Mouse (Mus musculus) liver, adult 2 months (tissue): Measurements from ENCODE around the gene 1700088E04Rik. TPM values are rescaled to one million over a fixed set of nuclear protein-coding genes. Genes with fewer than 3 reads are reported as not detected.

Experiments used
- DNase-seq: peaks from one replicate; pipeline ENCODE4 v3.0.0-alpha.2; 2011; ENCODE audit warnings: low read depth, low spot score; ENCODE audit errors: extremely low read depth
- H3K27ac ChIP-seq: fragments of 200-500 bp; replicated peaks from 2 replicates; pipeline ENCODE4 v1.5.1; 2012; ENCODE audit warnings: low read depth, mild to moderate bottlenecking, control low read depth, inconsistent platforms, low read length; ENCODE audit not compliant: insufficient read depth
- H3K27me3 ChIP-seq: fragments of 200-500 bp; 2 replicates; pipeline ENCODE4 v1.6.1; 2012; ENCODE audit warnings: mild to moderate bottlenecking, moderate library complexity, low read length, inconsistent platforms; ENCODE audit not compliant: control insufficient read depth, insufficient read depth
- H3K36me3 ChIP-seq: fragments of 200-500 bp; 2 replicates; pipeline ENCODE4 v1.6.1; 2012; ENCODE audit warnings: low read length, inconsistent platforms; ENCODE audit not compliant: control insufficient read depth, insufficient read depth
- H3K4me1 ChIP-seq: fragments of 200-500 bp; 2 replicates; pipeline ENCODE4 v1.6.1; 2011; ENCODE audit warnings: low read length; ENCODE audit not compliant: control insufficient read depth, insufficient read depth
- H3K4me3 ChIP-seq: fragments of 200-500 bp; 2 replicates; pipeline ENCODE4 v1.5.1; 2011; ENCODE audit warnings: low read depth, mild to moderate bottlenecking, control low read depth, low read length, moderate library complexity; ENCODE audit not compliant: insufficient read depth
- H3K79me2 ChIP-seq: fragments of 200-500 bp; 2 replicates; pipeline ENCODE4 v1.6.1; 2012; ENCODE audit warnings: inconsistent platforms, mild to moderate bottlenecking, low read length, moderate library complexity; ENCODE audit not compliant: control insufficient read depth, insufficient read depth
- H3K9ac ChIP-seq: fragments of 200-500 bp; 2 replicates; pipeline ENCODE4 v1.6.1; 2012; ENCODE audit warnings: low read depth, mild to moderate bottlenecking, control low read depth, inconsistent platforms, low read length
- CTCF ChIP-seq: fragments of 200-500 bp; IDR thresholded peaks from 2 replicates; pipeline ENCODE4 v1.5.1; 2011; ENCODE audit warnings: low read depth, low read length, control low read depth
- POLR2A ChIP-seq: fragments of 200-500 bp; IDR thresholded peaks from 2 replicates; pipeline ENCODE4 v1.6.1; 2011; ENCODE audit warnings: low read length, control low read depth; ENCODE audit not compliant: insufficient read depth; ENCODE audit errors: extremely low read depth
- WGBS: fragments of 180-500 bp; shearing (Covaris S2); methylation state at CpG from one replicate; pipeline ENCODE4 v1.1.7; 2018; 5-methylcytosine and 5-hydroxymethylcytosine counted together
- polyA plus RNA-seq: library from polyadenylated mRNA; depleted of rRNA; stranded (reverse); fragments of >200 nt; gene quantifications from 2 replicates; pipeline ENCODE4 v1.2.3, GENCODE M21; 2012
- total RNA-seq: library from RNA; depleted of rRNA; stranded (reverse); fragments of >200 nt; gene quantifications from 2 replicates; pipeline ENCODE4 v1.2.3, GENCODE M21; 2014

1700088E04Rik gene
- total and polyA plus RNA-seq, 2 experiments = 0.65 TPM

GRCm38 (mm10) chr15:79110031-79110430 lies 31.0 kb downstream of the 1700088E04Rik start:
- Histone ChIP-seq H3K4me1 (peaks cover 11% of the 10 kb centered on the region), H3K27ac (no peak overlapping the region), H3K9ac (peak overlapping the region; percentile 98; the same call in 1 of the 2 replicates), H3K27me3 (no peaks in the 10 kb centered on the region), H3K4me3 (peak overlapping the region; percentile 94), H3K36me3 (peaks cover 2% of the 10 kb centered on the region; the same call in 1 of the 2 replicates), H3K79me2 (peaks cover 16% of the 10 kb centered on the region)
- no peak for TF ChIP-seq CTCF
- no peak for TF ChIP-seq POLR2A
- DNase-seq = peak; percentile 46
- 26% methylated on average over 9 of the region's 9 CpGs for WGBS

DNA sequence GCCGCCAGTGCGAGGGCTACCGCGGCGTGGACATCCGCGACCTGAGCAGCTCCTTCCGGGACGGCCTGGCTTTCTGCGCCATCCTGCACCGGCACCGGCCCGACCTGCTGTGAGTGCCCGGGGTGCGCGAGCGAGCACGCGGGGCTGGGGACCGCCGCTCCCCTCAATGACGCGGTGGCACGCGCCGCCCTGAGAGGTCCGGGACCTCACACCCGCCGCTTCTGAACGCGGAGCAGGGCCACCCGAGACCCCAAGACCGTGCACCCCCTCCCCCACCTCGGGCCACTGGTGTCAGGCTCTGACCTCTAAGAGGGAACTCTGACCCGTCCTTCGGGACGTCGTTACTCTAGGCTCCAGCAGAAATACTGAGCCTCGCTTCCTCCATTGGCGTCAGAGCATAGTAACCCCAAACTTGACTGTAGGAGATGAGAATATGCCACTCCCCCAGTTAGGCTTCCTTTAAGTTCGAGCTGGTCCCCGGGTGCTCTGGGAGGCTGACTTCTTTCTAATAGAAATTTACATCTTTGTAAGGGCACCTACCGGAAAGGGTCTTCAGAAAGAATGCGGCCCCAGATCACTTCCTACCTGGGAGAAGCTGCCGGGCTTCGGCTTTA lies 31.6 kb downstream of the 1700088E04Rik start:
- H3K79me2 ChIP-seq = peaks cover 16% of the 10 kb centered on the region

GRCm38 (mm10) chr15:79108421-79109320 lies 32.4 kb downstream of the 1700088E04Rik start, which contains the start of gene Micall1:
Gene Micall1 (plus strand): TSS chr15:79108898.
- 3% methylated on average over 72 of the region's 85 CpGs for WGBS
- H3K4me1 ChIP-seq = peaks cover 11% of the 10 kb centered on the region
- no peaks in the 10 kb centered on the region for H3K27me3 ChIP-seq
- peak within 1 kb of the TSS; percentile 98 for H3K9ac ChIP-seq
- H3K36me3 ChIP-seq = no peaks in the 10 kb centered on the region
- peak; percentile 61; the same call in 1 of the 2 replicates for TF ChIP-seq POLR2A
- no peak for TF ChIP-seq CTCF
- H3K4me3 ChIP-seq = peak within 1 kb of the TSS; percentile 94
- peak; percentile 60 for DNase-seq
- H3K27ac ChIP-seq = peak within 1 kb of the TSS; percentile 68
- peaks cover 16% of the 10 kb centered on the region for H3K79me2 ChIP-seq

More for the DNA sequence above, 31.6 kb downstream of the 1700088E04Rik start:
- Histone ChIP-seq H3K27me3 (no peaks in the 10 kb centered on the region), H3K4me3 (peak overlapping the region; percentile 94), H3K4me1 (peaks cover 11% of the 10 kb centered on the region), H3K27ac (peak overlapping the region; percentile 68), H3K9ac (peak overlapping the region; percentile 98), H3K36me3 (no peaks in the 10 kb centered on the region)
- TF ChIP-seq POLR2A (no peak), CTCF (no peak)
- peak; percentile 54 for DNase-seq
- WGBS = 1% methylated on average over 46 of the region's 46 CpGs

GRCm38 (mm10) chr15:79107966-79108365 lies 33.1 kb downstream of the 1700088E04Rik start:
- DNase-seq = no peak
- Histone ChIP-seq H3K27ac (no peak overlapping the region), H3K4me3 (no peak overlapping the region)

GRCm38 (mm10) chr15:79105804-79106203 lies 35.2 kb downstream of the 1700088E04Rik start:
- H3K4me3 ChIP-seq = no peak overlapping the region
- no peaks in the 10 kb centered on the region for H3K27me3 ChIP-seq
- H3K4me1 ChIP-seq = peaks cover 7% of the 10 kb centered on the region
- H3K9ac ChIP-seq = no peak overlapping the region
- no peak overlapping the region for H3K27ac ChIP-seq
- no peak for DNase-seq
- no peak for TF ChIP-seq POLR2A
- no peak for TF ChIP-seq CTCF
- WGBS = 94% methylated on average over 2 of the region's 2 CpGs
- peaks cover 6% of the 10 kb centered on the region for H3K79me2 ChIP-seq
- no peaks in the 10 kb centered on the region for H3K36me3 ChIP-seq

More at GRCm38 (mm10) chr15:79107966-79108365, 33.1 kb downstream of the 1700088E04Rik start:
- peaks cover 11% of the 10 kb centered on the region for H3K4me1 ChIP-seq
- TF ChIP-seq POLR2A (no peak), CTCF (no peak)
- H3K79me2 ChIP-seq = peaks cover 16% of the 10 kb centered on the region
- no peaks in the 10 kb centered on the region for H3K36me3 ChIP-seq
- 66% methylated on average over 7 of the region's 7 CpGs for WGBS
- H3K9ac ChIP-seq = no peak overlapping the region
- no peaks in the 10 kb centered on the region for H3K27me3 ChIP-seq
